Mouse (Mus musculus): ENCODE measurements around the gene Man2b2. TPM values are rescaled to one million over a fixed set of nuclear protein-coding genes. Genes with fewer than 3 reads are reported as not detected.

Gene Man2b2
- total and polyA plus RNA-seq, 2 experiments from 2014 or later, result 15.6 to 26.2 TPM

- TF ChIP-seq CTCF (IDR thresholded peaks at IDR 0.05), result no peak
- Histone ChIP-seq H3K4me2 (ENCODE audit: low read depth, low read length, poor library complexity, severe bottlenecking) (peak overlapping the region; percentile 83), H3K4me3 (ENCODE audit: low read depth, low read length) (peak overlapping the region; percentile 74; the same call in 1 of the 2 replicates), H3K9me3 (ENCODE audit: low read length) (no peaks in the 10 kb centered on the region), H3K27ac (ENCODE audit: low read depth, low read length) (no peak overlapping the region), H3K9ac (replicated peaks; ENCODE audit: low read length, poor library complexity, severe bottlenecking) (no peak overlapping the region), H3K27me3 (ENCODE audit: insufficient read depth, low read length) (peaks cover 14% of the 10 kb centered on the region), H3K36me3 (ENCODE audit: insufficient read depth, low read length) (no peaks in the 10 kb centered on the region; the same call in 1 of the 2 replicates), H3K4me1 (ENCODE audit: insufficient read depth, low read length) (peaks cover 18% of the 10 kb centered on the region)
- DNase-seq (ENCODE audit: low spot score), result no peak
- no peak for ATAC-seq (ENCODE audit: low FRiP score)
- WGBS, result 69% methylated on average over 7 of the region's 7 CpGs
Measured at GRCm38 (mm10) chr5:36866701-36867250, 36.3 kb upstream of the Man2b2 start.

GRCm38 (mm10) chr5:36861084-36861483, 30.6 kb upstream of the Man2b2 start:
- TF ChIP-seq CTCF (IDR thresholded peaks at IDR 0.05), result peak; percentile 63
- Histone ChIP-seq H3K4me3 (ENCODE audit: low read depth, low read length) (no peak overlapping the region), H3K9me3 (ENCODE audit: low read length) (no peaks in the 10 kb centered on the region), H3K4me1 (ENCODE audit: insufficient read depth, low read length) (no peaks in the 10 kb centered on the region), H3K27me3 (ENCODE audit: insufficient read depth, low read length) (no peaks in the 10 kb centered on the region; the same call in 1 of the 2 replicates), H3K36me3 (ENCODE audit: insufficient read depth, low read length) (no peaks in the 10 kb centered on the region), H3K27ac (ENCODE audit: low read depth, low read length) (no peak overlapping the region), H3K4me2 (ENCODE audit: low read depth, low read length, poor library complexity, severe bottlenecking) (no peak overlapping the region), H3K9ac (replicated peaks; ENCODE audit: low read length, poor library complexity, severe bottlenecking) (no peak overlapping the region)
- WGBS, result 89% methylated on average over 2 of the region's 2 CpGs
- DNase-seq (ENCODE audit: low spot score) (no peak), ATAC-seq (ENCODE audit: low FRiP score) (no peak)

DNA sequence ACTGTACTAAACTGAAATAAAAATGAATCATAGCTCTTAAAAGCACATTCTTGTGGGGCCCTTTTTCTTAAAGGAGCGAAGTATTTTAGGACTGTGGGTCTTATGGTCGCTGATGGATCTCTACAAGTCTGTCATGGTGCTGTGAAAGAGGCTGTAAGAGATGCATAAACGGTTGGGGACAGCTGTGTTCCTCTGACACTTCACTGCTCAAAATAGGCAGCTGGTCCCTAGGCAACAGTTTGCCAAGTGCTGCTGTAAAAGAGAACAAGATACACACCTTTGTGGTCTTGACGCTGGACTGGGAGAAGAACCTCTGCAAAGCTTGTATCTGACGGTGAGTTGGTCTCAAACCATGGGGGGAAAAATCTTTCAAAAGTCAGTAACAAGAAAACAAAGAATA, 27.1 kb upstream of the Man2b2 start:
- 71% methylated on average over 5 of the region's 5 CpGs for WGBS
- no peak for TF ChIP-seq CTCF (IDR thresholded peaks at IDR 0.05)
- Histone ChIP-seq H3K4me2 (ENCODE audit: low read depth, low read length, poor library complexity, severe bottlenecking) (no peak overlapping the region), H3K36me3 (ENCODE audit: insufficient read depth, low read length) (no peaks in the 10 kb centered on the region), H3K9me3 (ENCODE audit: low read length) (no peaks in the 10 kb centered on the region), H3K4me3 (ENCODE audit: low read depth, low read length) (no peak overlapping the region), H3K27ac (ENCODE audit: low read depth, low read length) (no peak overlapping the region), H3K27me3 (ENCODE audit: insufficient read depth, low read length) (no peaks in the 10 kb centered on the region), H3K4me1 (ENCODE audit: insufficient read depth, low read length) (no peaks in the 10 kb centered on the region), H3K9ac (replicated peaks; ENCODE audit: low read length, poor library complexity, severe bottlenecking) (no peak overlapping the region)
- ATAC-seq (ENCODE audit: low FRiP score) (no peak), DNase-seq (ENCODE audit: low spot score) (peak; percentile 45)

DNA sequence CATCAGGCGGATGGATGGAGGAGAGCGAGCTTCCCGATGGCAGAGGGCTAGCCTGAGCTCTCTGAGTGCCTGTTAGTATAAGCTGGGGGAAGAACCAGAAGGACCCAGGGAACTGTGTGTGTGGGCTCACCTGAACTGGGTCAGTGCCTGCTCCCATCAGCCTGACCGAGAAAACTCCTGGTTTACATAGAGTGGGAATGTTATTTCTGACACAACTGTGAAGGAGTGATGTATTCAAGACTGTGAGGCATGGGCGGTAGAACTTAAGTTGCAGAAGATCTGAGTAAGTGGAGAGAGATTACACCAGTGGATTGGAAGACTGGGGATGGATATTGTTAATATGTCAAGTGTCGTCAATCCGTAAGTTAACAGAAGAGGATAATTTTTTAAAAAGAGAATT, 26.1 kb upstream of the Man2b2 start:
- DNase-seq (ENCODE audit: low spot score) (no peak), ATAC-seq (ENCODE audit: low FRiP score) (no peak)
- 91% methylated on average over 7 of the region's 7 CpGs for WGBS
- Histone ChIP-seq H3K27me3 (ENCODE audit: insufficient read depth, low read length) (no peaks in the 10 kb centered on the region), H3K4me3 (ENCODE audit: low read depth, low read length) (no peak overlapping the region), H3K4me2 (ENCODE audit: low read depth, low read length, poor library complexity, severe bottlenecking) (no peak overlapping the region), H3K27ac (ENCODE audit: low read depth, low read length) (no peak overlapping the region), H3K36me3 (ENCODE audit: insufficient read depth, low read length) (no peaks in the 10 kb centered on the region), H3K9me3 (ENCODE audit: low read length) (no peaks in the 10 kb centered on the region), H3K4me1 (ENCODE audit: insufficient read depth, low read length) (no peaks in the 10 kb centered on the region; the same call in 1 of the 2 replicates), H3K9ac (replicated peaks; ENCODE audit: low read length, poor library complexity, severe bottlenecking) (no peak overlapping the region)
- TF ChIP-seq CTCF (IDR thresholded peaks at IDR 0.05), result no peak

DNA sequence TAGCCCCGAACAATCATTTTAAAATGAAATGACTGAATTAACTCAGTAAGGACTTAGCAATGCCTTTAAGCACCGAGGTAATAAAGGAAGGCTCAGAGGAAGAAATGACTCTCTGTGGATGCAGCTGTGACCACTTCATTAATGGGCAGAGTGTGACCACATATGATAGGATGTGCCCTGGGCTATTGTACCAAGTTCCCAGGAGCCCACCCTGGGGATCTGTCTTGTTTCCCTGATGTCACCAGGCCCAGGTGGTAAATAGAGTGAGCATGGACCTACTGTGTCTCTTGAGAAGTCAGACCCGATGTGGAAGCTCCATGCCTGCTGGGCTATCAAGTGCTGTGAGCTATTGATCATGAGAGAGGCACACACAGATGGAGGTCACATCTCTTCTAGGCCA, 24.7 kb upstream of the Man2b2 start:
- Histone ChIP-seq H3K36me3 (ENCODE audit: insufficient read depth, low read length) (no peaks in the 10 kb centered on the region), H3K27ac (ENCODE audit: low read depth, low read length) (no peak overlapping the region), H3K4me2 (ENCODE audit: low read depth, low read length, poor library complexity, severe bottlenecking) (no peak overlapping the region), H3K27me3 (ENCODE audit: insufficient read depth, low read length) (no peaks in the 10 kb centered on the region), H3K4me1 (ENCODE audit: insufficient read depth, low read length) (no peaks in the 10 kb centered on the region; the same call in 1 of the 2 replicates), H3K9me3 (ENCODE audit: low read length) (no peaks in the 10 kb centered on the region), H3K9ac (replicated peaks; ENCODE audit: low read length, poor library complexity, severe bottlenecking) (no peak overlapping the region), H3K4me3 (ENCODE audit: low read depth, low read length) (no peak overlapping the region)
- no peak for DNase-seq (ENCODE audit: low spot score)
- WGBS, result 68% methylated on average over 3 of the region's 3 CpGs
- TF ChIP-seq CTCF (IDR thresholded peaks at IDR 0.05), result no peak
- no peak for ATAC-seq (ENCODE audit: low FRiP score)

GRCm38 (mm10) chr5:36851572-36851971, 21.1 kb upstream of the Man2b2 start:
- H3K36me3 ChIP-seq (ENCODE audit: insufficient read depth, low read length), result no peaks in the 10 kb centered on the region
- no peak overlapping the region for H3K4me2 ChIP-seq (ENCODE audit: low read depth, low read length, poor library complexity, severe bottlenecking)
- H3K9ac ChIP-seq (replicated peaks; ENCODE audit: low read length, poor library complexity, severe bottlenecking), result no peak overlapping the region
- WGBS, result 28% methylated on average over 4 of the region's 4 CpGs
- no peak for ATAC-seq (ENCODE audit: low FRiP score)
- peak; percentile 50 for DNase-seq (ENCODE audit: low spot score)
- no peaks in the 10 kb centered on the region; the same call in 1 of the 2 replicates for H3K4me1 ChIP-seq (ENCODE audit: insufficient read depth, low read length)
- no peak overlapping the region for H3K4me3 ChIP-seq (ENCODE audit: low read depth, low read length)
- no peaks in the 10 kb centered on the region for H3K27me3 ChIP-seq (ENCODE audit: insufficient read depth, low read length)
- no peak for TF ChIP-seq CTCF (IDR thresholded peaks at IDR 0.05)
- H3K9me3 ChIP-seq (ENCODE audit: low read length), result no peaks in the 10 kb centered on the region
- no peak overlapping the region for H3K27ac ChIP-seq (ENCODE audit: low read depth, low read length)
